Mouse (Mus musculus): ENCODE measurements around the gene Katnal1.

- no peak for TF ChIP-seq CTCF (IDR thresholded peaks at IDR 0.05; ENCODE audit: extremely low read depth, insufficient read depth, insufficient read length, insufficient replicate concordance)
- no peak for TF ChIP-seq POLR2A (IDR thresholded peaks at IDR 0.05; ENCODE audit: low read depth, low read length)
Measured at GRCm38 (mm10) chr5:148888032-148888431, 41.1 kb downstream of the Katnal1 start.

All from spleen, adult 2 months (tissue).